Mouse (Mus musculus) spleen, adult 2 months (tissue): ENCODE data around the gene Gm49368.

Source experiments
- CTCF ChIP-seq: fragments of 200-500 bp; IDR thresholded peaks from 2 replicates; pipeline ENCODE4 v1.5.1; 2011; ENCODE audit warnings: mild to moderate bottlenecking, inconsistent platforms; ENCODE audit not compliant: insufficient read depth, insufficient read length, insufficient replicate concordance; ENCODE audit errors: extremely low read depth
- POLR2A ChIP-seq: fragments of 200-500 bp; IDR thresholded peaks from 2 replicates; pipeline ENCODE4 v1.6.1; 2011; ENCODE audit warnings: low read depth, low read length, inconsistent platforms

- peak; percentile 17; the same call in 1 of the 2 replicates for TF ChIP-seq CTCF
- no peak for TF ChIP-seq POLR2A
Measured at GRCm38 (mm10) chr7:128022974-128023373, 39.5 kb upstream of the Gm49368 start.
